Mouse (Mus musculus) stomach, embryonic 14.5 days (tissue): Measurements from ENCODE around the gene Gm44965. TPM values are rescaled to one million over a fixed set of nuclear protein-coding genes. Genes with fewer than 3 reads are reported as not detected.
A peak's percentile ranks its signal among the peaks of the same experiment; 100 is the strongest.

Source experiments
- ATAC-seq: fragments of 200-750 bp; cut with Nextera tagmentation; 2 replicates; pipeline ENCODE4 v1.8.0; 2017; ENCODE audit warnings: low read depth, moderate TSS enrichment; ENCODE audit not compliant: insufficient number of reproducible peaks, insufficient read depth, low FRiP score
- H3K27ac ChIP-seq: fragments of 300-500 bp; sonication (generic); 2 replicates; pipeline ENCODE4 v1.5.1; 2014; ENCODE audit warnings: mild to moderate bottlenecking, low read length, moderate library complexity, mixed read lengths
- H3K27me3 ChIP-seq: fragments of 300-500 bp; sonication (generic); 2 replicates; pipeline ENCODE4 v1.6.1; 2014; ENCODE audit warnings: low read length, control low read depth, mixed read lengths; ENCODE audit not compliant: control insufficient read depth, insufficient read depth
- H3K36me3 ChIP-seq: fragments of 300-500 bp; sonication (generic); 2 replicates; pipeline ENCODE4 v1.6.1; 2014; ENCODE audit warnings: mild to moderate bottlenecking, control low read depth, low read length, moderate library complexity, mixed read lengths; ENCODE audit not compliant: control insufficient read depth, insufficient read depth
- H3K4me1 ChIP-seq: fragments of 300-500 bp; sonication (generic); 2 replicates; pipeline ENCODE4 v1.6.1; 2014; ENCODE audit warnings: low read length, control low read depth, mixed read lengths; ENCODE audit not compliant: control insufficient read depth, insufficient read depth
- H3K4me2 ChIP-seq: fragments of 300-500 bp; sonication (generic); replicated peaks from 2 replicates; pipeline ENCODE4 v1.6.1; 2014; ENCODE audit warnings: low read depth, low read length, control low read depth
- H3K4me3 ChIP-seq: fragments of 300-500 bp; sonication (generic); 2 replicates; pipeline ENCODE4 v1.5.1; 2014; ENCODE audit warnings: low read depth, low read length, control low read depth
- H3K9ac ChIP-seq: fragments of 300-500 bp; sonication (generic); replicated peaks from 2 replicates; pipeline ENCODE4 v1.6.1; 2014; ENCODE audit warnings: low read depth, mild to moderate bottlenecking, control low read depth, low read length, moderate library complexity, mixed read lengths
- H3K9me3 ChIP-seq: fragments of 300-500 bp; sonication (generic); 2 replicates; pipeline ENCODE4 v1.6.1; 2016; ENCODE audit warnings: low read depth, low read length, control low read depth; ENCODE audit not compliant: control insufficient read depth
- WGBS: fragments of 180-500 bp; shearing (Covaris S2); extraction: QIAGEN DNeasy Blood & Tissue Kit; methylation state at CpG from one replicate; pipeline ENCODE4 v1.1.7; 2014; 5-methylcytosine and 5-hydroxymethylcytosine counted together
- polyA plus RNA-seq: library from polyadenylated mRNA; unstranded; fragments of >200 nt; fragmentation: Nextera tagmentation; extraction: Ambion mirVana; gene quantifications from 2 replicates; pipeline ENCODE4 v1.2.1, GENCODE M21; 2014

The Gm44965 gene
- polyA plus RNA-seq, 1 experiment from 2014 or later, result not detected

- H3K4me2 ChIP-seq, result no peak overlapping the region
- peaks cover 6% of the 10 kb centered on the region; the same call in 1 of the 2 replicates for H3K36me3 ChIP-seq
- H3K9me3 ChIP-seq, result peaks cover 5% of the 10 kb centered on the region
- H3K27me3 ChIP-seq, result no peaks in the 10 kb centered on the region
- no peak overlapping the region for H3K4me3 ChIP-seq
- H3K27ac ChIP-seq, result no peak overlapping the region
- no peak overlapping the region for H3K9ac ChIP-seq
- ATAC-seq, result no peak
- H3K4me1 ChIP-seq, result peaks cover 5% of the 10 kb centered on the region; the same call in 1 of the 2 replicates
- WGBS, result 85% methylated on average over 3 of the region's 3 CpGs
Measured at GRCm38 (mm10) chr6:48591221-48591845, 2.4 kb upstream of the Gm44965 start.

GRCm38 (mm10) chr6:48591871-48592270 is 1.9 kb upstream of the Gm44965 start:
- H3K4me1 ChIP-seq, result peaks cover 5% of the 10 kb centered on the region; the same call in 1 of the 2 replicates
- H3K27me3 ChIP-seq, result no peaks in the 10 kb centered on the region
- no peak overlapping the region for H3K4me2 ChIP-seq
- ATAC-seq, result no peak
- H3K9ac ChIP-seq, result no peak overlapping the region
- H3K4me3 ChIP-seq, result no peak overlapping the region
- peaks cover 11% of the 10 kb centered on the region for H3K36me3 ChIP-seq
- H3K9me3 ChIP-seq, result peaks cover 10% of the 10 kb centered on the region
- WGBS, result 83% methylated on average over 6 of the region's 6 CpGs
- H3K27ac ChIP-seq, result no peak overlapping the region

DNA sequence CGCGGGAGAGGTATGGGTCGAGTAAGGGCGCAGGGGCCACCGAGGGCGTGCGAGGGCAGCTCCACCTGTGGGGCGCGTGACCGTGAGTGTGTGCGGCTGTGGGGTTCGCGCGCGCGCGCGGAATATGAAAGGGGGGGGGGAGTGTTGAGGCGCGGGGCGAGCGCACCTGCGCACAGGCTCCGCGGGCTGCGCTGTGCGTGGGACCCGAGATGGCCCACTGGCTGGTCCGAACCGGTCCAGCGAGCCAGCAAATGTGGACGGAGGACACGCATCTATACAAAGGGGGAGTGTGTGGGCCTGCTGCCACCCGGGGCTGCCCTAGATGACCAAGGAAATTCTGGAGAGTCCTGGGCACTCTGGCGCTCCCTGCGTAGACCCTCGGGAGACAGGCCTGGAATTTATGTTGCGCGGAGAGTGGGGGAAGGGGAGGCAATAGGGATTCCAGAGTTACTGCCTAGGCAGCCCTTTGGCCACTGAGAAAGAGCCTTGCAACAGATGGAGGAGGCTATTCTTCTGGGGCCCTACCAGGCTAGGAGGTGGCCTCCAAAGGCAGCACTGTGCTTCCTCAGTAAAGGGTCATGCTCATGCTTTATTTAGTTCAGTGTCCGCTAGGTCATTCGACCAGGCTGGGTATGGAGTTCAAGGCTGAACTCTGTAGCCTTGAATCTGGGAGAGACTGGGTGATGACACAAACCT is 450 bp downstream of the Gm44965 start:
- H3K27me3 ChIP-seq, result no peaks in the 10 kb centered on the region
- peaks cover 5% of the 10 kb centered on the region; the same call in 1 of the 2 replicates for H3K4me1 ChIP-seq
- peak overlapping the region; percentile 80 for H3K27ac ChIP-seq
- peak; percentile 24; the same call in 1 of the 2 replicates for ATAC-seq
- peak overlapping the region; percentile 70 for H3K4me3 ChIP-seq
- peaks cover 26% of the 10 kb centered on the region for H3K9me3 ChIP-seq
- WGBS, result 2% methylated on average over 31 of the region's 41 CpGs
- H3K9ac ChIP-seq, result peak overlapping the region; percentile 82
- peak overlapping the region; percentile 56 for H3K4me2 ChIP-seq
- peaks cover 33% of the 10 kb centered on the region for H3K36me3 ChIP-seq

- peaks cover 39% of the 10 kb centered on the region for H3K36me3 ChIP-seq
Measured at GRCm38 (mm10) chr6:48595278-48595677, 1.5 kb downstream of the Gm44965 start.

GRCm38 (mm10) chr6:48596545-48597232 is 2.9 kb downstream of the Gm44965 start:
- no peak overlapping the region for H3K4me2 ChIP-seq
- no peak overlapping the region for H3K9ac ChIP-seq
- no peak overlapping the region for H3K4me3 ChIP-seq
- H3K36me3 ChIP-seq, result peaks cover 39% of the 10 kb centered on the region
- ATAC-seq, result no peak
- H3K4me1 ChIP-seq, result peaks cover 8% of the 10 kb centered on the region; the same call in 1 of the 2 replicates
- no peak overlapping the region for H3K27ac ChIP-seq
- peaks cover 26% of the 10 kb centered on the region for H3K9me3 ChIP-seq
- no peaks in the 10 kb centered on the region for H3K27me3 ChIP-seq
- WGBS, result 96% methylated on average over 45 of the region's 45 CpGs

More at GRCm38 (mm10) chr6:48595278-48595677, 1.5 kb downstream of the Gm44965 start:
- Histone ChIP-seq H3K9ac (no peak overlapping the region), H3K4me1 (peaks cover 5% of the 10 kb centered on the region; the same call in 1 of the 2 replicates), H3K27me3 (no peaks in the 10 kb centered on the region), H3K4me2 (peak overlapping the region; percentile 56), H3K9me3 (peaks cover 26% of the 10 kb centered on the region), H3K4me3 (peak overlapping the region; percentile 70; the same call in 1 of the 2 replicates), H3K27ac (no peak overlapping the region)
- no peak for ATAC-seq
- 33% methylated on average over 1 of the region's 1 CpGs for WGBS

- ATAC-seq, result no peak
- peaks cover 8% of the 10 kb centered on the region; the same call in 1 of the 2 replicates for H3K4me1 ChIP-seq
- H3K9me3 ChIP-seq, result peaks cover 26% of the 10 kb centered on the region
- H3K36me3 ChIP-seq, result peaks cover 39% of the 10 kb centered on the region
- no peak overlapping the region for H3K4me3 ChIP-seq
- no peak overlapping the region for H3K4me2 ChIP-seq
- no peak overlapping the region for H3K9ac ChIP-seq
- 97% methylated on average over 27 of the region's 27 CpGs for WGBS
- no peaks in the 10 kb centered on the region for H3K27me3 ChIP-seq
- no peak overlapping the region for H3K27ac ChIP-seq
Measured at GRCm38 (mm10) chr6:48597233-48597625, 3.5 kb downstream of the Gm44965 start.

GRCm38 (mm10) chr6:48600594-48600993 is 6.9 kb downstream of the Gm44965 start:
- H3K36me3 ChIP-seq, result peaks cover 39% of the 10 kb centered on the region
- H3K9me3 ChIP-seq, result peaks cover 26% of the 10 kb centered on the region
- H3K27ac ChIP-seq, result no peak overlapping the region
- no peak for ATAC-seq
- WGBS, result 85% methylated on average over 1 of the region's 1 CpGs
- H3K27me3 ChIP-seq, result no peaks in the 10 kb centered on the region
- H3K9ac ChIP-seq, result no peak overlapping the region
- H3K4me3 ChIP-seq, result no peak overlapping the region
- 0 out of 2 replicates have a peak, but pooled peaks cover 3% of the 10 kb centered on the region for H3K4me1 ChIP-seq
- H3K4me2 ChIP-seq, result no peak overlapping the region
